Mouse (Mus musculus) thymus, postnatal 10 days (tissue): ENCODE measurements around the gene Ugt1a6b.

Source experiments
- DNase-seq, 2 experiments: peaks; one replicate each; pipeline ENCODE4 v3.0.0; 2021; ENCODE audit warnings: low spot score in 2 of 2

The Ugt1a6b gene

GRCm38 (mm10) chr1:88197443-88197842 lies 94.4 kb downstream of the Ugt1a6b start:
- DNase-seq, result no peak

- DNase-seq, result no peak
These were observed 96.9 kb downstream of the Ugt1a6b start for GRCm38 (mm10) chr1:88199996-88200395.

- DNase-seq, result no peak
These were observed 97.4 kb downstream of the Ugt1a6b start, which contains the start of gene Ugt1a2 for GRCm38 (mm10) chr1:88200456-88200855. TSS of gene Ugt1a2 (plus strand) at chr1:88200601.

GRCm38 (mm10) chr1:88205294-88205922 lies 102.4 kb downstream of the Ugt1a6b start, which contains the start of gene Dnajb3:
TSS of gene Dnajb3 (minus strand) at chr1:88205782.
- peak; percentile 73 to 80 for DNase-seq

- DNase-seq, result no peak
These were observed 103.9 kb downstream of the Ugt1a6b start for GRCm38 (mm10) chr1:88206843-88207479.

- no peak for DNase-seq
These were observed 108.8 kb downstream of the Ugt1a6b start, which contains the start of gene Ugt1a1 for GRCm38 (mm10) chr1:88211812-88212211. TSS of gene Ugt1a1 (plus strand) at chr1:88211959.

GRCm38 (mm10) chr1:88212341-88213045 lies 109.4 kb downstream of the Ugt1a6b start:
- DNase-seq, result no peak

GRCm38 (mm10) chr1:88213061-88213460 lies 110.0 kb downstream of the Ugt1a6b start:
- DNase-seq, result no peak

GRCm38 (mm10) chr1:88213766-88214461 lies 110.9 kb downstream of the Ugt1a6b start:
- no peak for DNase-seq

GRCm38 (mm10) chr1:88214462-88214952 lies 111.5 kb downstream of the Ugt1a6b start:
- DNase-seq, result no peak

GRCm38 (mm10) chr1:88215466-88216380 lies 112.7 kb downstream of the Ugt1a6b start:
- DNase-seq, result no peak

GRCm38 (mm10) chr1:88216551-88216950 lies 113.5 kb downstream of the Ugt1a6b start:
- DNase-seq, result no peak

- DNase-seq, result no peak
These were observed 114.1 kb downstream of the Ugt1a6b start for GRCm38 (mm10) chr1:88217144-88217543.

- no peak for DNase-seq
These were observed 114.5 kb downstream of the Ugt1a6b start for GRCm38 (mm10) chr1:88217576-88217975.

- peak in 1 of 2 experiments; percentile 25 for DNase-seq
These were observed 115.0 kb downstream of the Ugt1a6b start for GRCm38 (mm10) chr1:88218051-88218450.

- no peak for DNase-seq
These were observed 115.5 kb downstream of the Ugt1a6b start for GRCm38 (mm10) chr1:88218591-88218990.

- DNase-seq, result peak in 1 of 2 experiments; percentile 20
These were observed 116.0 kb downstream of the Ugt1a6b start for GRCm38 (mm10) chr1:88219054-88219453.

GRCm38 (mm10) chr1:88220336-88220735 lies 117.3 kb downstream of the Ugt1a6b start:
- DNase-seq, result peak in 1 of 2 experiments; percentile 11

GRCm38 (mm10) chr1:88222216-88222615 lies 119.2 kb downstream of the Ugt1a6b start:
- DNase-seq, result no peak

GRCm38 (mm10) chr1:88223011-88223515 lies 120.0 kb downstream of the Ugt1a6b start:
- DNase-seq, result peak in 1 of 2 experiments; percentile 7
